Mouse (Mus musculus) cerebellum, postnatal 25 days (tissue): ENCODE data around the gene Kcnk7.

Experiments used
- DNase-seq, 2 experiments: peaks; one replicate each; pipeline ENCODE4 v3.0.0; 2021; ENCODE audit warnings: mixed read lengths in 2 of 2

The Kcnk7 gene

GRCm38 (mm10) chr19:5756321-5756985, 52.3 kb downstream of the Kcnk7 start:
- DNase-seq: peak; percentile 51 to 53
